Mouse (Mus musculus): ENCODE data around the gene 4933424G06Rik.
"Not testable (repeated sequence)": the region's sequence is repeated elsewhere in the genome, so short reads cannot be mapped to it uniquely, and the experiment has no call there.

Gene 4933424G06Rik

DNA sequence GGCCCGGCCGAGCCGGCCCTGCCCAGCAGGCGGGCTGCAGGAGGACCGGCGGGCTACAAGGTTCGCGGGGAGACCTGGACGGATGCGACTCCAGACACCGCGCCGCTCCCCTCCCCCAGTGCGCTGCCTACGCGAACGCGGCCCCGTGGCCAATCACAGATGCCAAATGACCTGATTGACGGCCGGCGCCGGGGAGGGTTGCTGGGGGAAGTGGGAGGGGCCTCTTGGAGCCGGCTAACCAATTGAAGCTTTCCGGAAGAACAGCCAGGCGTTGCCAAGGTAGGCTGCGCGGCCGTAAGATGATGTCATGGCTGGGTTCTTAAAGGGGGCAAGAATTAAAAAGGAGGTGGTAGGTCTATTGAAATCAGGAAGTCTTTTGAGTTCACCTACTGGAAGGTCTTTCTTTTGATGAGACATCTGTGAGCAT, at the start of gene 4933424G06Rik:
TSS of gene 4933424G06Rik (plus strand) at position 296 of the 427 bp plus-strand sequence.
- peak; percentile 98 for DNase-seq (ENCODE audit: low spot score)

DNA sequence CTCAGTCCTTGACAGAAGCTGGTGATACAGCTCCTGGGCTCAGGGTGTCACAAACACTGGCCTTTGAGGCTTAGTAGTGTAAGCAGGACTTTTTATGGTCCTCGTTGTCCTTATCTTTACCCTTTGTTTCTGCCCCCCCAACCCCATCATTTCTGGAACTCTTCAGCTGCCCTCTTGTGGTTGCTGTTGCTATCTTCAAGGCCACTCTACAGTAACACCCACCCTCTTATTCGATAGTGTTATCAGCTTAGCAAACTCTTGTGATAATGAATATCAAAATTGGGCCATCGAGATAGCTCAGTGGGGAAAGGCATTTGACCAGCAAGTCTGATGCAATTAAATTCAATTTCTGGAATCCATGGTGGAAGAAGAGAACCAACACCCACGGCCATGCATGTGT, 45.5 kb upstream of the 4933424G06Rik start:
- peak; percentile 50 for DNase-seq (ENCODE audit: low spot score)

DNA sequence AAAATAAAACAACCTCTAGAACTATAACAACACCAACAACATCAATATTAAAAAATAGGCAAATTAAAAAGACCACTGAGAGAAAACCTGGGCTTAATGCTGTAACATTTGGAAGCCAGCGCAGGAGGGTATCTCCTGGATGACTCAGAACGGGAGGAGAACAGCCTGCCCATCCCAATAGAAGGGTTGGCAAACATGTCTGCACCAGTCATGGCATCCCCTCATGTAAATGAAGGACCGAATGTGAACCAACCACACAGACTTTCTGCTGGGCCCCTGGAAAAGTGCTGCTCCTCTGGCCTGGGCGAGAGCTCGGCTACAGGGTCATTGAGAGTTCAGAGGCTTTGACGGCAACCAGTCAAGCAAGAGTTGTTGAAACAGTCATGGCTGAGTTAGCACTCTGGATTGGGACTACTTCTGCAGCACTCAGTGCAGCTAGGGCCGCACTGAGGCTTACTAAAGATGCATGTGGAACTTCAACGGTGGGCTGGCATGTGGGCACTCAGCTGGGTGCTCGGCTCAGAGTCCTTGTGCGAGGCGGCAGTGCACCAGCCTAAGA, 44.7 kb upstream of the 4933424G06Rik start:
- DNase-seq (ENCODE audit: low spot score) = no peak

DNA sequence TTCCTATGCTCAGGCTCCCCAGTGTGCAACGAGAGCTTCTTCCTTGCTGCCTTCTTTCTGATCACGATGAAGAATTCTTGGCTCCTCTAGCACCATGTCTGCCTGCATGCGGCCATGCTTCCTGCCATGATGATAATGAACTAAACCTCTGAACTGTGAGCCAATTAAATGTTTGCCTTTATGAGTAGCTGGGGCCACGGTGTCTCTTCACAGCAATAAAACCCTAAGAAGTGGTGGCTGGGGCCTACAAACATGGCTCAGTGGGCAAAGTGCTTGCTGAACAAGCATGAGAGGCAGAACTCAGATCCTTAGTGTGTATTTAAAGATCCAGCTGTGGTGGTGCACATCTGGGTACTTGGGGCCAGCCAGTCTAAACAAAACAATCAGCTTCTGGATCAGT, 44.0 kb upstream of the 4933424G06Rik start:
- no peak for DNase-seq (ENCODE audit: low spot score)

DNA sequence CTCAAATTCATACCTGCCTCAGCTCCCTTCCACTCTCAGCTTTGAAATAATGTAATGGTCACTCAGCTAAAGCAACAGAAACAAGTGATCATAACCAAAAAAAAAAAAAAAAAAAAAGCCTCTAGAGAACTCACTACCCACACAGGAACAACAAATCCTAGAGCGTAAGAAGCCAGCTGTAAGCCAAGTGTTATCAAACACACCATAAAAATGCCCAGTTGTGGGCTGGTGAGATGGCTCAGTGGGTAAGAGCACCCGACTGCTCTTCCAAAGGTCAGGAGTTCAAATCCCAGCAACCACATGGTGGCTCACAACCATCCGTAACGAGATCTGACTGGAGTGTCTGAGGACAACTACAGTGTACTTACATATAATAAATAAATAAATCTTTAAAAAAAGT, 41.9 kb upstream of the 4933424G06Rik start:
- not testable (repeated sequence) for DNase-seq (ENCODE audit: low spot score)

DNA sequence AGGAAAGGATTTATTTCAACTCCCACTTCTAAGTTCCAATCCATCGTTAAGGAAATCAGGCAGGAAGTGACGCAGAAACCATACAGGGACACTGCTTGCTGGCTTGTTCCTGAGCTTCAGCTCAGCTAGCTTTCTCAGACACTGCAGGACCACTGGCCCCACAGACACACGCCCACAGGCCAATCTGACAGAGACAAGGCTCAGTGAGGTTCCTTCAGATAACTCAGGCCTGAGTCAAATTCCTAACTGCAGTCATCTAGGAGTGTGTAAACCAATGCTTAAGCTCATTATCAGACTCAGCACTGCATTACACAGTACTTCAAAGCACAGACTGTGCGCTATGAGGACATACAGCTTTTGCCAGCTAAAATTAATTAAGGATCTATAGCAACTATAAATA, 39.7 kb upstream of the 4933424G06Rik start:
- DNase-seq (ENCODE audit: low spot score) = no peak

DNA sequence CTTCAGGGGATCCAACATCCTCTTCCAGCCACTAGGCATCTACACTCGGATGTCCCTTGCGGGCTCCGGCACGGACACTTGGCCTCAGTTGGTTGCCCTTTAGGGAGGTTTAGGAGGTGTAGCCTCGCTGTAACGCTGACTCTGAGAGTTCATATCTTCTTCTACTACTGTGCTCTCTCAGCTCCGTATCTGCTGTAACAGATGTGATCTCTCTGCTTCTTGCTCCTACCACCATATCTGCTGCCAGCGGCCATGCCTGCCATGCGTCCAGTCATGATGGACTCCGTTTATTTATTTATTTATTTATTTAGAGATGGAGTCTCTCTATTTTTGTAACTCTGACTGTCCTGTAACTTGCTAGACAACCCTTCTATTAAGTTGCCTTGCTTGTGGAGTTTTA, 38.7 kb upstream of the 4933424G06Rik start:
- no peak for DNase-seq (ENCODE audit: low spot score)

DNA sequence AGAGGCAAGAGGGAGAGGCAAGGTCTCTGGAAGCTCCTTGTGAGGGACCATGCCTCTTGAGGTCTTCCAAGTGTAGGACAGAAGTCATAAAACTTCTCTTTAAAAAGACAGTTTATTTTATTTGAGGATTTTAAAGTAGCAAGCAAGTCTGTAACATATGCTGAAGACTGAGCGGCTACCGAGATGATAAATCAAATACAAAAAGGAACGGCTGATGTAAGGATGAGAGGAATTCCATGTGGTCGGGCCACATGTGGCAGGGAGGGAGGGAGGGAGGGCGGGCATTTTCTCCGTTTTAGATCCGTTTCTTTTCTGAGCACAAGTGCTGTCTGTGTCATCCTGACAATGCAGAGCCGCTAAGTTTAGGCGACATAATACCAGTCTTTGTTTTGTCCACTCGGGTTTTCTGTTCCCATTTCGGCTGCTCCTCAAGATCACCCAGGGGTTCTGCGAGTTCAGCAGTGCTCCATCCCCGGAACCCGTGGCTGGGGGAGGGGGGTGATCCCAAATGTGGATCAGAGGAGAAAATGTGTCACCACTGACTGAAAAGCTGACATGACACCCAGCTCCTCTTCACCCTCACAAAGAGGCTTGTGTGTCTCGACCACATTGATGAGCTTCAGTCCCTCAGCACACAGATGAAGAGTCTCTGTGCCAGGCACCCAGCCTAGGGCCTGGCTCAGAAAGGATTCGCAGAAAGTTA, 37.1 kb upstream of the 4933424G06Rik start:
- DNase-seq (ENCODE audit: low spot score) = no peak

DNA sequence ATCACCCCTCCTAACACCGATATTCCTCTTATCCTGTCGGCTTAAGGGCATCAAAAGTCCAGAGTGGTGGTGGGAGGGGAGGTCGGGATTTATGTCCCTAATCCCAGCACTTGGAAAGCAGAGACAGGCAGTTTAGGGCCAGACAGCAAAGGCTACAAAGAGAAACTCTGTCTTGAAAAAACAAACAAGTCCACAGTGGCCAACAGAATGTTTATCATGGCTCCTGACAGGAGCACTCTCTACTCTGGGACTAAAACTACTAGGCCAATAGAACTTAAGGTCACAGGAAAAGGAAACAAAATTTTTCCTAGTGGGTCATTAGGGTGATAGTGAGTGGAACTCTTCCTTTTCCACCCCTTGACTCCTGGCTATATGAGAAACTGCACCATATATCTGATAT, 35.0 kb upstream of the 4933424G06Rik start:
- DNase-seq (ENCODE audit: low spot score) = peak; percentile 60

DNA sequence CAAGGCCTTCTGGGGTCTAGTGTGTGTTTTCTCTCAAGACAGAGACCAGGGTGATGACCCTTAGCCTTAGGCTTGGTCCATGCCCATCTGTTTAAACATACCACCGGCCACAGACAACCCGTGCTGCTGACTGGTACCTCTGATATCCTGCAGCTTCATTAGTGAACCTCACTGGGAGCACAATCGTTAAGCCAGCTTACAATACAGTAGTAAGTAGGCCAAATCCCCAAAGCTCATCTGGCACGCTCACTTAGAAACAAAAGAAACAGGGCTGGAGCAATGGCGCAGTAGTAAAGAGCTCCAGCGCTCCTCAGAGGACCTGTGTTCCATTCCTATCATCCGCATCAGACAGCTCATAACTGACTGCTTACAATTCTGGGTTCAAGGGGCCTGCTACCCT, 29.1 kb upstream of the 4933424G06Rik start:
- no peak for DNase-seq (ENCODE audit: low spot score)

DNA sequence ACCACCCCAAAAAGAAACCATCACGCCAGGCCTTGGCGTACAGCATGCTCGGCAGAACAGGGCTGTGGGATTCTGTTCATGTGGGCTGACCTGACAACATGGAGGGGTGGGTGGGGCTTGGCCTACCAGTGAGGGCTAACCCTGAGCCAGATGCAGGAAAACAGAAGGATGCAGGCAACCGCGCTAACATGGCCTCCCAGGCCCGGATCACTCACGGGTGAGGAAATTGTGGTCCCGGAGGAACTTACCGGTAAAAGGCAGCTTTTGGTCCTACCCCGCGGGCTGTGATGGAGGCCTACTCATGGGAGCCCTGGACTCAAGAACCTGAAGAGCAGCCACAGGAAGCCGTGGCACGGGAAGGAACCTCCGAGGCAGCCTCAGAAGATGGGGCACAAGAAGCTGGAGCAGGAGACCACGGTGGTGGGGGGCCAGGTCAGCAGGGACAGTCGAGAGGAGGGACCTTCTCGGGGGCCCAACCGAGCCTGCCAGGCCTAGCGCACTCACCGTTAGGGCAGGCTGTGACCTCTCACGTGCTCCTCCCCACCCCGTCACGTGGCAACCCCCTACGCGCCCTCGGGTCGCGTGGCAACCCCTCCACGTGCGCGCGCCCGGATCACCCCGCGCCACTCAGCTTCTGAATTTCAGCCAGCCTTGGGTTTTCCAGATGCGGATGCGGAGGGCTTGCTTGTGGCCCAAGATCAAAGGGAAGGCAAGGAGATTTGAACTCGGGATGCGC, 27.2 kb upstream of the 4933424G06Rik start, which contains the start of gene Fam178b:
TSS of gene Fam178b (minus strand) at position 564 of the 736 bp plus-strand sequence.
- DNase-seq (ENCODE audit: low spot score) = no peak

DNA sequence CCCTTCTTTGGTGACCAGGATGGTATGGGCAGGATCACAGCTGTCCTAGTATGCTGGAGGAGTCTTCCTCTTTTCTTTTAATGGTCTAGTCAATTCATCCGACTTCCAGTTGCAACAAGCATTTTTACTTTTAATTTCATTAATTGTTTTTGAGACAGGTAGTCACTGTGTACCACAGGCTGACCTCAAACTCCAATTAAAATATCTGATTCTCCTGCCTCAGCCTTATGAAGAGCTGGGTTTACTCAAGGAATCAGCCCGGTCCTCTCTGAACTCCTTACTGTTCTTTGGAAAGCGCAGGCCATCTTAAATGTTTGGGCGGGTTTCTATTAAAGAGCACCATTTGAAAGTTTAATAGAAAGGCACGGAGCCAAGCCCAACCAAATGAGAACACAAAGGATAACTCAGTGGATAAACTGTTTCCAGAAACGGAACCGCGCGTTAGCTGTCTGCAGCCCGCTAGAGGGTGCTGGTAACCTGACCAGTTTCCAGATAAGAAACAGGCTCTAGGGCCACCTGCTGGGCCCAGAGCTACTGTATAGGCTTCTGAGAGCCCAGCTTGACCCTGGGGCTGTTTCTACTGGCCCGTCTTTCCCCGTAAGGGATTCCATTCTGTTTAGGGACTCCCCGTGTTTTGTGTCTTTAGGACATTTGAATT, 26.0 kb upstream of the 4933424G06Rik start:
- DNase-seq (ENCODE audit: low spot score) = peak; percentile 85

DNA sequence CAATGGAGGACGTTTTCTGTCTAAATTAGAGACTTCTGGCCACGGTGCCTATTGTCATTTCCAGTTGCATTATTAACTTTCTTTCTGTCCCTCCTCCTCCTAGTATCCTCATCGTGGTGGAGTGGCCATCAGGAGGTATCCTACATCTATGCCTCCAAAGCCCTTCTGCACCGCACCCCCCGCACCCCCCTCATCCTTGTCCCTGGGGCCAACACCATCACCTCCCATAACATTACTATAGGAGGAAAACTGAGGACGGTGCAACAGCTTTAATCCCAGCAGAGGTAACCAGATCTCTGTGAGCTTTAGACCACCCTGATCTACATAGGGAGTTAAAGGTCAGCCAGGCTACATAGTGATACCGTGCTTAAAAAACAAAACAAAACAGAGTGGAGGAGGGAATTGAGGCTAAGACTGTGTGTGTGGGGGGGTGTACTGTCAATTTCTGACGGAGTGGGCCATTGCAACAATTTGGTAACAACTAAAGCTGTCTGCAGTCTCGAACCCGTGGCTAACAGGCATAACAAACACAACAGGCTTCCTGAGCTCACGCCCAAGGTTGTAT, 19.2 kb upstream of the 4933424G06Rik start:
- DNase-seq (ENCODE audit: low spot score) = no peak

DNA sequence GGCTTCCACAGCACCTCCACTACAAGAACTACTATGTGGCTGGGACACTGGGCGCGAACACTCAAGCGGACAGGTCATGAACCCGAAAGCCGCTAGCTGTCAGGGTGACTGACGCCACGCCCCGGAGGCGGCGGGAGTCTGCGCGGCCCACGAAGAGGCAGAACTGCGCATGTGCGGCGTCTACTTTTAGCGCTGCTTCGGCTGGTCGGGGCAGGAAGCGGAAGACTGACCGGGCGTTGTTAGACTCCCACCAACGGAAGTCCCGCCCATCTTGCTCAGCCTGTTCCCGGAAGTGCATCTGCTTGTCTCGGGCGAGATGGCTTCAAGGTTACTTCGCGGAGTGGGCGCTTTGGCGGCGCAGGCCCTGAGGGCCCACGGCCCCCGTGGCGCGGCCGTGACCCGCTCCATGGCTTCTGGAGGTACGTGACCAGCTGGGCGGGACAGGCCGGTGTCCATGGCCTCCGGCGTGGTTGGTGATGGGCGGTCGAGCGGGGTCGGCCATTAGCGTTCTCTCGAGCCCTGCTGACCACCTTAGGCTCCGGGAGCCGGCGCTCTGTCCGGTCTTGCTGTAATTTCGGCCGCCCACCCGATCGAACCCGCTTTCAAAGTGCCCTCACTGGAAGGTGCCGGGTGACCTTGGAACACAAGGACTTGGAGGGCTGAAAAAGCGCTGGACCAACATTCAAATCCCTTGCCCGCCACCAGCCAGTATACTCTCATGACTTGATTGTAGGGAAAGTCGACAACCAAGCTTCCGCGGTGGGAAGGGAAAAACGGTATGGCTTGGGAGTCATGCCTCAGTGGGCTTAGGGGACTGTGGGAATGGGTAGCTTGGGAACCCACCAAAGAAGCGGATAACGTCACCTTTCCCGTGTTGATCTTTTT, 18.4 kb upstream of the 4933424G06Rik start, which contains the start of gene Cox5b:
TSS of gene Cox5b (plus strand) at position 179 of the 885 bp plus-strand sequence.
- peak; percentile 99 for DNase-seq (ENCODE audit: low spot score)

DNA sequence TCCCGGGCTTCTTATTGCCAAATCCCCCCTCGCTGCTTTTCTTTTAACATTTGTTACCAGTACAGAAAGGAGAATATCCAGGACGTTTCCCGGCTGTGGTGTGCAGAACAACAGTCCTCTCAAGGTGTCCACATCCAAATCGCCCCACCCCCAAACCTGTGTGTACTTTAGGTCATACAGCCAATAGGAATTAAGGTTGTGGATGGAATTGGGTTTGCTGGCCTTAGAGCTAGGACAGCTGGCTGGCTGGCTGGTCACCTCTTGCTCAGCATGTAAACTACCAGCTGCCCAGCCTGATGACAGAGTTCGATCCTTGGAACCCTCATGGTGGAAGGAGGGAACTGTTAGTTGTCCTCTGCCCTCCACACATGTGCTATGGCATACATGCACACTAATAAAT, 15.1 kb upstream of the 4933424G06Rik start:
- DNase-seq (ENCODE audit: low spot score) = no peak

DNA sequence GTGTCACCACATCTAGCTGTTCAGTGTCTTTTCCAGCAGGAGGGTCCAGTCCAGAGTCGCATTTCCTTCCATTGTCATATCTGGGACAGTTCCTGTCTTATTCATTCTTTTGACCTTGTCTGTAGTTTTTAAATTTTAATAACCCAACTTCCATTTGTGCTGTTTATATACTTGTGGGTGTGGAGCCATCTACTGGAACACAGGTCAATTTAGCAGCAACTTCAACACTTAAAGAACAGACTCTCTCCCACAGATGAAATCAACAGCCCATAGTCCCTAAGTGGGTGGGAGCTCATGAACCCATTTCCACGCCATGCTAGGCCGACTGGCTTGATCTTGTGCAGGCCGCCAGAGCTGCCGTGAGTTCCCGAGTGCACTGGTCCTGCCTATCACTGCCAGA, 13.5 kb upstream of the 4933424G06Rik start:
- no peak for DNase-seq (ENCODE audit: low spot score)

DNA sequence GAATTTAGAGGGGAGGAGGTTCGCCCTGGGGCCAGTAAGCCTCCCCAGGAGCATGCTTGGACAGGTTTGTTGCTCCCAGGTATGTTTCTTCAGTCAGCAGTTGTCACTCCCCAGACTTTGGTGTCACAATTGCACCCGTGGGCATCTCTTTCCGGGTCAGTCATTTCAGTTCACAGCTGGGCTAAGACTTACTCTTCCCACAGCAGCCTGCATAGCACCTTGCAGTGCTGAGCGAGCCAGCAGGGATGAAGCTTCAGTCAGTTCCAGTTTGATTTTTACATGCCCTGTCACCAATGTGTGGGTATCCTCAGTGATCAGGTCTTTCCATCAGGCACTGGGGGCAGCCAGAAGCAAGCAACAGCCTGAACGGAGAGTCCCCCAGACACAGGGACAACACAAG, 12.9 kb upstream of the 4933424G06Rik start:
- DNase-seq (ENCODE audit: low spot score) = no peak

DNA sequence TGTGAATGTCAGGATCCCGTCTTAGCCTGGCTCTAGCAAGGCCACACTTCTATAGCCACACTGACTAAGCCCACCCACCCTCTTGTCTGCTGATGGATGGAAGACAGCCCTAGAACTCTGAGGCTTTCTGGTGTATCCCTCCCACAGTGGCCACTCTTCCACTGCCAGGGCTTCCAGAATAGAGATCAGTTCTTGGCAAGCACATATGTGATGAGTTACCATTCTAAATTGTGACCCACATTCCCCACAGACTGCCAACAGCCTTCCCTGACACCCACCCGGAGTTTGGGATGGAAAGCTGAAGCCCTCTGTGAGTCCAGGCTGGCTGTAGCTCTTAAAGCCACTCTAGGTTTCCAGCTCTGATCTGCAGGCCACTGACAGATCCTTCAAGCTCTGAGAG, 2.8 kb upstream of the 4933424G06Rik start:
- no peak for DNase-seq (ENCODE audit: low spot score)

DNA sequence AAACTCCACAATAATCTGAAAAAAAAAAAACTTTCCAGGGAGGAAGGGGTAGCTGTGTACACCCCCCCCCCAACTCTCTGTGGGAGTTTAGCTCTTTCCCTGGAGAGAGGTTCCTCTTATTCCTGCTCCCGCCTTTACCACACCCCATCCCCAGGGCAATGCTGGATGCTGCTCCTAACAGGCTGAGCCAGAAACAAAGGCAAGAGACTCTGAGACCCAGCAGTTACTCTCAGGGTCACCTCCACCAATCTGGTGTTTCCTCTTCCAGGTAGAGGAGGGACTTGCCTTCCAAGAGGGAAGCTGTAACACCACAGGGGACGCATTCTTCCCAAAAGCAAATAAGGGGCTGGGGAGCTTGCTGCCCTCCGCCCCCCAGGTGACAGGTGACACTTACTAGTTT, 2.2 kb upstream of the 4933424G06Rik start:
- no peak for DNase-seq (ENCODE audit: low spot score)

DNA sequence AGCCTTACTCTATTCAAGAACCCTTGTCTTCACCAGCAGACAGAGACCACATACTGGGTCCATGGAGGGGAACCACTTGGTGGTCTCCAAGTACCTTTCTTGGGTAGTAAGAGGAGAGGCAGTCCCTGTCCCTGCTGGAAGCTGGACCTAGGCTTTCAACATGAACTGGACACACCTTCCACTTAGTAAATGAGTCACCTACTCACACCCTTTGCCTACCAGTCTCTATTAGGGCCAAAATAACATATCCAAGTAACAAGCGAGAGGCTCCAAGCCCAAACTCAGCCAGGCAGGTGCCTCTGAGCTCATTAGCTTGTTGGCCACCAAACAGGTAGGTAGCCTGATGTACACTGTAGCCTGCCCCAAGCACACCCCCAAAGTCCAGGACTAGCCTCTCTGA, 1.3 kb upstream of the 4933424G06Rik start:
- DNase-seq (ENCODE audit: low spot score) = no peak

Data from adipocyte (in vitro differentiated cells).